Mouse (Mus musculus) bone marrow, adult 2 months (tissue): ENCODE measurements around the gene Gm5767.

Experiments used
- CTCF ChIP-seq: fragments of 200-500 bp; IDR thresholded peaks from 2 replicates; pipeline ENCODE4 v1.5.1; 2011; ENCODE audit warnings: low read length, control low read depth; ENCODE audit not compliant: control insufficient read depth, insufficient read depth
- POLR2A ChIP-seq: fragments of 200-500 bp; IDR thresholded peaks from 2 replicates; pipeline ENCODE4 v1.6.1; 2011; ENCODE audit warnings: low read depth, mild to moderate bottlenecking, control low read depth, low read length, borderline replicate concordance; ENCODE audit not compliant: control insufficient read depth

GRCm38 (mm10) chr16:8725807-8726206, 45.2 kb downstream of the Gm5767 start:
- no peak for TF ChIP-seq POLR2A
- TF ChIP-seq CTCF: no peak
